Mouse (Mus musculus) midbrain, embryonic 11.5 days (tissue): ENCODE results near the gene Bspry. TPM values are rescaled to one million over a fixed set of nuclear protein-coding genes. Genes with fewer than 3 reads are reported as not detected.

ENCODE experiments used
- ATAC-seq: fragments of 200-750 bp; cut with Nextera tagmentation; 2 replicates; pipeline ENCODE4 v1.8.0; 2017; ENCODE audit warnings: moderate TSS enrichment, moderate library complexity; ENCODE audit not compliant: low FRiP score
- DNase-seq: peaks from one replicate; pipeline ENCODE4 v3.0.0; 2015; ENCODE audit warnings: low spot score; ENCODE audit errors: missing footprints
- H3K27ac ChIP-seq: fragments of 300-500 bp; sonication (generic); 2 replicates; pipeline ENCODE4 v1.5.1; 2014; ENCODE audit warnings: low read depth, low read length
- H3K27me3 ChIP-seq: fragments of 300-500 bp; sonication (generic); 2 replicates; pipeline ENCODE4 v1.6.1; 2014; ENCODE audit warnings: mild to moderate bottlenecking, low read length, moderate library complexity, mixed read lengths; ENCODE audit not compliant: control insufficient read depth, insufficient read depth
- H3K36me3 ChIP-seq: fragments of 300-500 bp; sonication (generic); 2 replicates; pipeline ENCODE4 v1.6.1; 2014; ENCODE audit warnings: mild to moderate bottlenecking, low read length, moderate library complexity, mixed read lengths; ENCODE audit not compliant: control insufficient read depth, insufficient read depth
- H3K4me1 ChIP-seq: fragments of 300-500 bp; sonication (generic); 2 replicates; pipeline ENCODE4 v1.6.1; 2014; ENCODE audit warnings: low read length; ENCODE audit not compliant: control insufficient read depth, insufficient read depth
- H3K4me2 ChIP-seq: fragments of 300-500 bp; sonication (generic); 2 replicates; pipeline ENCODE4 v1.6.1; 2014; ENCODE audit warnings: mild to moderate bottlenecking, moderate library complexity
- H3K4me3 ChIP-seq: fragments of 300-500 bp; sonication (generic); 2 replicates; pipeline ENCODE4 v1.5.1; 2014; ENCODE audit warnings: low read depth, low read length
- H3K9ac ChIP-seq: fragments of 300-500 bp; sonication (generic); 2 replicates; pipeline ENCODE4 v1.6.1; 2014; ENCODE audit warnings: low read length
- H3K9me3 ChIP-seq: fragments of 300-500 bp; sonication (generic); 2 replicates; pipeline ENCODE4 v1.6.1; 2016; ENCODE audit warnings: low read length; ENCODE audit not compliant: control insufficient read depth
- WGBS: fragments of 180-500 bp; shearing (Covaris S2); extraction: QIAGEN DNeasy Blood & Tissue Kit; methylation state at CpG from one replicate; pipeline ENCODE4 v1.1.7; 2014; 5-methylcytosine and 5-hydroxymethylcytosine counted together
- polyA plus RNA-seq: library from polyadenylated mRNA; unstranded; fragments of >200 nt; fragmentation: Nextera tagmentation; extraction: Ambion mirVana; gene quantifications from 2 replicates; pipeline ENCODE4 v1.2.1, GENCODE M21; 2014

Gene Bspry
- polyA plus RNA-seq, 1 experiment from 2014 or later, result 0.46 TPM

DNA sequence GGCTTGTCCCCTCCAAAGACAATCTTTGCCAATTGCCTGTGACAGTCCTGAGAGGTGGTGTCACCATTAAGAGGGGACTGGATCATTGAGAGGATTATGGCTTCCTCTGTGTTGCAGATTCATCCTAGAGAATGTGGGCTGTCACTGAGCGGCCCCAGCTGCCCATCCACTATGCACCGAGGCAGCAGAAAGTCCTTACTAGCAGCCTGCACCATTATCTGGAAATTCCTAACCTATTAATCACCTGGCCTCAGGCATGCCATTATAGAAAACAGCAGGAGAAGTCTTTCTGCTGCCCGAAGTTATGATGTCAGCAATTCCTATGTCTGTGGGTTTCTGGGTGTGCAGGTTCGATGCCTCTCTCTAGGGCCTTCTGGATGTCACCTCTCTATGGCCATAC lies 38.9 kb upstream of the Bspry start:
- Histone ChIP-seq H3K27me3 (no peaks in the 10 kb centered on the region), H3K4me3 (no peak overlapping the region), H3K27ac (no peak overlapping the region), H3K9me3 (no peaks in the 10 kb centered on the region), H3K4me2 (no peak overlapping the region), H3K4me1 (no peaks in the 10 kb centered on the region), H3K36me3 (no peaks in the 10 kb centered on the region), H3K9ac (no peak overlapping the region)
- ATAC-seq, result no peak
- DNase-seq, result no peak
- 88% methylated on average over 4 of the region's 4 CpGs for WGBS

DNA sequence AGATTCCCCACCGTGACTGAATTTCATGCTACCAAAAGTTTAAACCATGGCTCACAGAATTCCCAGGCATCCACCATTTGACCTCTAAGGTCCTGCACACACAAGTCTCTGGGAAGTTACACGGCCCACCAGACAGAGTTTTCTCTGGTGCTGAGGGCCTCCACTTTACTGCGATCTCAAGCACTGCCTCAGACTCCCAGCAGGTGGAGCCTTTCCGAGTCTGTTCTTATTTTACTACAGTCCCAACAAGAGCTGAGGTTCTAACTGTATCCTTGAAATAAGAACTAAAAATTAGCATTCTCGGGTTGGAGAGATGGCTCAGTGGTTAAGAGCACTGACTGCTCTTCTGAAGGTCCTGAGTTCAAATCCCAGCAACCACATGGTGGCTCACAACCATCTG lies 24.9 kb upstream of the Bspry start:
- H3K4me1 ChIP-seq, result no peaks in the 10 kb centered on the region
- no peak overlapping the region for H3K4me2 ChIP-seq
- no peak overlapping the region for H3K4me3 ChIP-seq
- H3K9me3 ChIP-seq, result no peaks in the 10 kb centered on the region
- 68% methylated on average over 5 of the region's 5 CpGs for WGBS
- H3K36me3 ChIP-seq, result no peaks in the 10 kb centered on the region
- no peak overlapping the region for H3K9ac ChIP-seq
- no peak overlapping the region for H3K27ac ChIP-seq
- no peaks in the 10 kb centered on the region for H3K27me3 ChIP-seq
- DNase-seq (no peak), ATAC-seq (0 out of 2 replicates have a peak, but pooled peaks have one; percentile 33)

DNA sequence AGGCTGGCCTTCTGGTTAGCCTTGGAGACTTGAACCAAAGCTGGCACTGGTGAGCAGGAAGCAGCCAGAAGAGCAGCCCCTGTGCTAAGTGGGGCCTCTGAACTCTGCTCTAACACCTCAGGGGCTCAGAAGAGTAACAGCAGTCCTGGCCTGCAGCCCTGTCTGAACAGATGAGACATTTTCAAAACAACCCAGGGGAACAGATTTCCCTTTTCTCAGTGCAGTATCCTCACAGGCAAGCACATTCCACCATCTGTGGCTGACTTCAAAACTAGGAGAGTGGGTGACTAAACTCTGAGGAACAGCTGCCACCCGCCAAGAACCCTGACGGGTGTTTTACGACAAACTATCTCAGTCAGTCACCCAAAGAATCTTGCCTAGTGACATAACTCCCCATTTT lies 20.8 kb upstream of the Bspry start:
- H3K4me1 ChIP-seq, result no peaks in the 10 kb centered on the region
- H3K27ac ChIP-seq, result no peak overlapping the region
- no peak overlapping the region for H3K4me3 ChIP-seq
- no peaks in the 10 kb centered on the region for H3K9me3 ChIP-seq
- ATAC-seq (no peak), DNase-seq (no peak)
- H3K27me3 ChIP-seq, result no peaks in the 10 kb centered on the region
- no peak overlapping the region for H3K4me2 ChIP-seq
- H3K9ac ChIP-seq, result no peak overlapping the region
- no peaks in the 10 kb centered on the region for H3K36me3 ChIP-seq
- 88% methylated on average over 3 of the region's 3 CpGs for WGBS

DNA sequence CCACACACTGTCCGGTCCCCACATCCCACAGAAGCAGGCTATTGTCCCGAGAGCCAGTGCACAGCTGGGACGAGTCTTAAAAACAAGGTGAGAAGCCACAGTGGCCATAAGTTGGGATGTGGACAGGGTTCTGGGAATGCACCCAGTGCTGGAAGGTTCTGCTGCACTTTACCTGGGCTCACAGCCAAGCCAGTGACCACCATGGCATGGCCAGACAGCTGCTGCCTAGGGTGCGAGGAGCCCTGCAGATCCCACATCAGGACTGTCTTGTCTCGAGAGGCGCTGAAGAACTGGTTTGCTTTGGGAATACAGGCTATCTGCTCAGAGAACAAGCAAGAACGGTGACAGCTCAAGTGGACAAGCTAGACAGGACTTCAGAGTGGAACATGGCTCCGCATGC lies 19.5 kb upstream of the Bspry start:
- no peak overlapping the region for H3K4me2 ChIP-seq
- no peaks in the 10 kb centered on the region for H3K9me3 ChIP-seq
- H3K4me3 ChIP-seq, result no peak overlapping the region
- no peak overlapping the region for H3K27ac ChIP-seq
- ATAC-seq, result no peak
- no peaks in the 10 kb centered on the region for H3K27me3 ChIP-seq
- DNase-seq, result no peak
- WGBS, result 93% methylated on average over 8 of the region's 8 CpGs
- no peaks in the 10 kb centered on the region for H3K36me3 ChIP-seq
- H3K9ac ChIP-seq, result no peak overlapping the region
- H3K4me1 ChIP-seq, result no peaks in the 10 kb centered on the region

DNA sequence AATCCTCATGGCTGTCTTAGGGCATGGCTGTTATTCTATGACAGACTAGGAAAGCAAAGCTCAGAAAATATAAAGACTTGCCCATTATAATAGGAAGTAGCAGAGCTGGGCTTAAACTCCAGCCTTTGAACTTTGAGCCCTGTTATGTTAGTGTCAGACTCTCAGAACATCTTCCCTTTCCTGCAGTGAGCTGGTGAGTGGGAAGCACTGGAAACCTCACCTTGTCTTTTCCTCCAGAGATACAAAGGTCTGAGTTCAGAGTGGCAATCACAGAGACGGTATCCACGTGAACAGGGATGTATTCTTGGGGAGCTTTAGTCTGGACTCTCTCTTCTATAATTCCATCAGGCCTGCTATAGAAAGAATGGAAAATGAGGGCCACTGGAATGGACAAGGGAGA lies 16.7 kb upstream of the Bspry start:
- no peak for ATAC-seq
- H3K4me2 ChIP-seq, result no peak overlapping the region
- no peaks in the 10 kb centered on the region for H3K36me3 ChIP-seq
- no peak overlapping the region for H3K4me3 ChIP-seq
- WGBS, result 90% methylated on average over 2 of the region's 2 CpGs
- H3K9me3 ChIP-seq, result no peaks in the 10 kb centered on the region
- DNase-seq, result no peak
- H3K27ac ChIP-seq, result no peak overlapping the region
- no peak overlapping the region for H3K9ac ChIP-seq
- H3K27me3 ChIP-seq, result no peaks in the 10 kb centered on the region
- no peaks in the 10 kb centered on the region for H3K4me1 ChIP-seq

DNA sequence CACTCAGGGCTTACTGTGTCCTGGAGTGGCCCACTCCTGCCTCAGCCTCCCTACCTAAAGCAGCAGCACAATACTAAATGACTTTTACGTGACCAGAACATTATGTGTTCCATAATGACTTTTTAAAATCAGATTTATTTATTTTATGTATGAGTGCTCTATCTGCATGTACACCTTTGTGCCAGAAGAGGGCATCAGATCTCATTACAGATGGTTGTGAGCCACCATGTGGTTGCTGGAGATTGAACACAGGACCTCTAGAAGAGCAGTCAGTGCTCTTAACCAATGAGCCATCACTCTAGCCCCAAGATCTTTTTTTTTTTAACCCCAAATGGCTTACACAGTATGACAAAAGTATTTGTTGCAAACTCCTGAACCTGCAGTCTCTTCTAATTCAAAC lies 11.7 kb upstream of the Bspry start:
- ATAC-seq (no peak), DNase-seq (no peak)
- no peaks in the 10 kb centered on the region for H3K36me3 ChIP-seq
- H3K9ac ChIP-seq, result no peak overlapping the region
- H3K9me3 ChIP-seq, result no peaks in the 10 kb centered on the region
- H3K4me2 ChIP-seq, result no peak overlapping the region
- no peaks in the 10 kb centered on the region for H3K27me3 ChIP-seq
- no peak overlapping the region for H3K27ac ChIP-seq
- H3K4me1 ChIP-seq, result peaks cover 7% of the 10 kb centered on the region; the same call in 1 of the 2 replicates
- WGBS, result 82% methylated on average over 1 of the region's 1 CpGs
- H3K4me3 ChIP-seq, result no peak overlapping the region

DNA sequence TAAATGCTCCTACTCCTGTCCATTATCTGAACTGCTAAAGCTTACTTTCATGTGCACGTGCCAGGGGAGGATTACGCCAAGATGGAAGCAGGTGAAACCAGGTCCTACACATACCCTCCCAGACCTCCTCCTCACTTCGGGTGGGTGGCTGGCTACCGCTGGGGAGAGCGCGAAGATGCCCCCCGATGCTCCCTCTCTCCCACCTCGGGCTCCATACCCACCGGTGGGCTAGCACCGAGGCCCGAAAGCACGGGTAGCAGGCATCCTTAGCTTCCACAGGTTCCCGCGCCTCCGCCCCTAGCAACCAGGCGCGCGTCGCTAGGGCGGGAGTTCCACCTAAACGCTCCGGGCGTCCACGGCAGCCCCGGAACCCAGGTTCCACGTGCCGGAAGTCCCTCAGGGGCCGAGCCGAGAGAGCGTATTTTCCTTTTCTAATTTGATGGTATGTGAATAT lies 9.2 kb upstream of the Bspry start, which contains the start of gene Wdr31:
TSS of gene Wdr31 (minus strand) at position 299 of the 454 bp plus-strand sequence.
- WGBS, result 2% methylated on average over 30 of the region's 30 CpGs
- no peaks in the 10 kb centered on the region for H3K9me3 ChIP-seq
- peaks cover 7% of the 10 kb centered on the region; the same call in 1 of the 2 replicates for H3K4me1 ChIP-seq
- H3K4me2 ChIP-seq, result peak within 1 kb of the TSS; percentile 87
- no peaks in the 10 kb centered on the region for H3K27me3 ChIP-seq
- peak within 1 kb of the TSS; percentile 74 for H3K9ac ChIP-seq
- peak; percentile 99 for DNase-seq
- ATAC-seq, result peak; percentile 93
- H3K36me3 ChIP-seq, result no peaks in the 10 kb centered on the region
- no peak within 1 kb of the TSS for H3K27ac ChIP-seq
- peak within 1 kb of the TSS; percentile 55 for H3K4me3 ChIP-seq

DNA sequence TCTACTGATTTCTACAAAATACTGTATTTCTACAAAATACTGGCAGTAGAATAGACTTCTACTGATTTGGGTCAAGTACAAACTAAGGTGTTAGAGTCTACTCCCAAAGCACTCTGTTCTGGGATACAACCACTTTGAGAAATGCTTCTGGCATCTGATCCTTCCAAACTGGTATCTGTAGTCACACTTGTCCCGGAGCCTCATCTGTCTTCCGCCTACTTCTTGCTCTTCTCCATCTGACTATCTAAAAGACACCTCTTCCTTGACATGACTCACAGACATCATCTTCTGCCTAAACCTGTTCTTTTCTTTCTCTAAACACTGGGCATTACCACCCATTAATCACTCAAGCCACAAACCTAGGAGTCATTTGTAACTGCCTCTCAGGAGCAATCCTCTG lies 7.8 kb upstream of the Bspry start:
- 97% methylated on average over 2 of the region's 2 CpGs for WGBS
- no peak for ATAC-seq

DNA sequence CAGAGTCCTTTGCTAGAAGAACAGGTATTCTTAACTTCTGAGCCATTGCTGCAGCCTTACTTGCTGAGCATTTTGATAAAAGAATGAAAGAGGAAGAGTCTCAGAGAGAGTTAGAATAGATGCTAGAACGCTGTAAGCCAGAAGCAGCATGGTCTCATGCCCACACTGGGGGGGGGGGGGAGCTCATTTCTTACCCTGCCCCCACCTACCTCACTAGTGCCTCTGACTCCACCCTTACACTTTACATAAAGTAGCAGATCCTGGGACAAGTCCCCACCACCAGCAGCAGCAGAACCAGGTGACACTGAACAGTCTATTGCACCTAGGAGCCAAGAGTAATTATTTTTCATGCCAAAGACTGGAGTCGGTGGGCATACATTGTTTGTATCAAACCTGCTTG lies 4.7 kb upstream of the Bspry start:
- WGBS, result 78% methylated on average over 2 of the region's 2 CpGs
- peaks cover 4% of the 10 kb centered on the region for H3K27me3 ChIP-seq

More for the DNA sequence above, 7.8 kb upstream of the Bspry start:
- Histone ChIP-seq H3K4me2 (no peak overlapping the region), H3K36me3 (no peaks in the 10 kb centered on the region), H3K4me1 (peaks cover 7% of the 10 kb centered on the region; the same call in 1 of the 2 replicates), H3K9ac (no peak overlapping the region), H3K4me3 (no peak overlapping the region), H3K27ac (no peak overlapping the region), H3K27me3 (no peaks in the 10 kb centered on the region; the same call in 1 of the 2 replicates), H3K9me3 (no peaks in the 10 kb centered on the region)
- no peak for DNase-seq

More for the DNA sequence above, 4.7 kb upstream of the Bspry start:
- no peak overlapping the region for H3K4me2 ChIP-seq
- H3K4me1 ChIP-seq, result peaks cover 9% of the 10 kb centered on the region; the same call in 1 of the 2 replicates
- ATAC-seq, result no peak
- DNase-seq, result no peak
- H3K9ac ChIP-seq, result no peak overlapping the region
- H3K9me3 ChIP-seq, result no peaks in the 10 kb centered on the region
- H3K36me3 ChIP-seq, result no peaks in the 10 kb centered on the region
- no peak overlapping the region for H3K27ac ChIP-seq
- no peak overlapping the region for H3K4me3 ChIP-seq
